Mouse (Mus musculus) forebrain, embryonic 12.5 days (tissue): ENCODE data around the gene Trp53tg5. TPM values are rescaled to one million over a fixed set of nuclear protein-coding genes. Genes with fewer than 3 reads are reported as not detected.

Source experiments
- ATAC-seq: fragments of 200-750 bp; cut with Nextera tagmentation; 2 replicates; pipeline ENCODE4 v1.8.0; 2017; ENCODE audit warnings: moderate TSS enrichment; ENCODE audit not compliant: low FRiP score
- H3K27ac ChIP-seq: fragments of 300-500 bp; sonication (generic); 2 replicates; pipeline ENCODE4 v1.5.1; 2016; ENCODE audit warnings: mild to moderate bottlenecking
- H3K27me3 ChIP-seq: fragments of 300-500 bp; sonication (generic); 2 replicates; pipeline ENCODE4 v1.6.1; 2016; ENCODE audit warnings: mild to moderate bottlenecking
- H3K36me3 ChIP-seq: fragments of 300-500 bp; sonication (generic); replicated peaks from 2 replicates; pipeline ENCODE4 v1.6.1; 2016; ENCODE audit warnings: mild to moderate bottlenecking
- H3K4me1 ChIP-seq: fragments of 300-500 bp; sonication (generic); 2 replicates; pipeline ENCODE4 v1.6.1; 2016
- H3K4me2 ChIP-seq: fragments of 300-500 bp; sonication (generic); 2 replicates; pipeline ENCODE4 v1.6.1; 2016; ENCODE audit warnings: mild to moderate bottlenecking, moderate library complexity
- H3K4me3 ChIP-seq: fragments of 300-500 bp; sonication (generic); replicated peaks from 2 replicates; pipeline ENCODE4 v1.5.1; 2016; ENCODE audit warnings: mild to moderate bottlenecking
- H3K9ac ChIP-seq: fragments of 300-500 bp; sonication (generic); 2 replicates; pipeline ENCODE4 v1.6.1; 2016; ENCODE audit warnings: mild to moderate bottlenecking
- H3K9me3 ChIP-seq: fragments of 300-500 bp; sonication (generic); 2 replicates; pipeline ENCODE4 v1.6.1; 2016
- WGBS: fragments of 180-500 bp; shearing (Covaris S2); methylation state at CpG from one replicate; pipeline ENCODE4 v1.1.7; 2016; 5-methylcytosine and 5-hydroxymethylcytosine counted together
- polyA plus RNA-seq: library from polyadenylated mRNA; unstranded; fragments of >200 nt; fragmentation: Nextera tagmentation; extraction: Ambion mirVana; gene quantifications from 2 replicates; pipeline ENCODE4 v1.2.1, GENCODE M21; 2016

Trp53tg5 gene
- polyA plus RNA-seq = not detected in 2 replicates

DNA sequence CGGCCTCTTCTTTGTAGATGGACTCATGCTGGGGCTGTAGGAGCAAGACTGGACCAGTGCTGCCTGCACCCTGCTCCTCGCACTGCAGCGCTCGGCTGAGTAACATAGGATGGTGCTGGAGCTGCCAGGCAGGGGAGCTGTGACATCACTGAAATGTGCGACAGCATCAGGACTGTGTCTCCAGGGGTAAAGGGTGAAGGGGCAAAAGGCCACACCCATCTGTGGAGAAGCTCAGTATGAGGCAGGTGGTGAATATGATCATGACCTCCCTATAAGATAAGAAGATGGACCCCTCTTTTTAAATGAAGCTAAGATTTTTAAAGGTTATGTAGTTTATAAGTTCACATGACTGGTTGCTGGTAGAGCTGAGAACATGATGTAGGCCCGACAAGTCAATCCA, at the start of gene Trp53tg5:
Gene Trp53tg5, minus strand, starts transcription at position 101 of the 400 bp plus-strand sequence.
- WGBS = 91% methylated on average over 6 of the region's 6 CpGs
- no peak for ATAC-seq
- H3K9ac ChIP-seq = no peak within 1 kb of the TSS

DNA sequence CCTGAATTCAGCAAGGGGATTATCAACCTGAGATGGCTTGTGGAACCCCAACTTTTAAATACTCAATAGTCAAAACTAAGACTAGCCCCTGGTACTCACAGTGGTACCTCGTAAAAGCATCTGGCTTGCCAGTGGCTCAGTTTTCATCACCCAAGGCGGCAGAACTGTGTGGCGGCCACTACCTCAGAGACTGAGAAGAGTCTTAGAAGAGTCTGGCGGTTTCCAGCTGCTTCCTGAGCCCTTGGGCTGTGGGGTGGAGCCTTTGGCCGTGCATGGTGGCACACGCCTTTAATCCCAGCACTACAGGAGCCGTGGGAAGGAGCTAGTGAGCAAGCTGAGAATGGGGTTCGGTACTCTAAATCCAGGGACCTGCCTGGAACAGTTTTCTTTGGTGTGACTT, 48.8 kb upstream of the Trp53tg5 start:
- 27% methylated on average over 8 of the region's 8 CpGs for WGBS
- no peaks in the 10 kb centered on the region for H3K36me3 ChIP-seq

More for the DNA sequence above, at the start of gene Trp53tg5:
- Histone ChIP-seq H3K36me3 (peaks cover 22% of the 10 kb centered on the region), H3K27ac (no peak within 1 kb of the TSS), H3K27me3 (no peaks in the 10 kb centered on the region), H3K4me3 (no peak within 1 kb of the TSS), H3K4me2 (no peak within 1 kb of the TSS), H3K9me3 (no peaks in the 10 kb centered on the region), H3K4me1 (no peaks in the 10 kb centered on the region)

DNA sequence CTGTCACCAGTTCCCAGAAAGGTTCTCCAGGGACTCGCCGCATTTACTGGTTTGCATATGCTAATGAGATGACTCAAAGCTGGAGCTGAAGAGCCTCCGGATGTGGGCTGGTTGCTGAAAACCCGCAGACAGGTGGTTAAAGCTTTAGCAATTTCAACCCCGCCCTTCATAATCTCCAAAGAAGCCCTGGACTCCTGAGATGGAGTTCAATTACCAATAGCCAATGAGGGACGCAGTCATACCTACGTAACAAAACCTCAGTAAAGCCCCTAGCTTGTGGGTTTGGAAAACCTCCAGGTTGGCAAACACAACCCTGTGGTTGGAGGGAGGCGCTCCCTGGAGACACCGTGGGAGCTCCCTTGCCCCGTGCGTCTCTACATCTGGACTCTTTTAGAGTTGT, 48.3 kb upstream of the Trp53tg5 start:
- Histone ChIP-seq H3K9ac (no peak overlapping the region), H3K4me3 (no peak overlapping the region), H3K4me2 (no peak overlapping the region), H3K4me1 (peaks cover 7% of the 10 kb centered on the region; the same call in 1 of the 2 replicates), H3K9me3 (peaks cover 6% of the 10 kb centered on the region), H3K36me3 (no peaks in the 10 kb centered on the region), H3K27ac (no peak overlapping the region), H3K27me3 (no peaks in the 10 kb centered on the region)
- no peak for ATAC-seq
- 22% methylated on average over 11 of the region's 11 CpGs for WGBS

More for the DNA sequence above, 48.8 kb upstream of the Trp53tg5 start:
- Histone ChIP-seq H3K27me3 (no peaks in the 10 kb centered on the region), H3K4me1 (peaks cover 7% of the 10 kb centered on the region; the same call in 1 of the 2 replicates), H3K27ac (no peak overlapping the region), H3K4me2 (no peak overlapping the region), H3K4me3 (no peak overlapping the region), H3K9me3 (peaks cover 7% of the 10 kb centered on the region), H3K9ac (no peak overlapping the region)
- ATAC-seq = no peak

DNA sequence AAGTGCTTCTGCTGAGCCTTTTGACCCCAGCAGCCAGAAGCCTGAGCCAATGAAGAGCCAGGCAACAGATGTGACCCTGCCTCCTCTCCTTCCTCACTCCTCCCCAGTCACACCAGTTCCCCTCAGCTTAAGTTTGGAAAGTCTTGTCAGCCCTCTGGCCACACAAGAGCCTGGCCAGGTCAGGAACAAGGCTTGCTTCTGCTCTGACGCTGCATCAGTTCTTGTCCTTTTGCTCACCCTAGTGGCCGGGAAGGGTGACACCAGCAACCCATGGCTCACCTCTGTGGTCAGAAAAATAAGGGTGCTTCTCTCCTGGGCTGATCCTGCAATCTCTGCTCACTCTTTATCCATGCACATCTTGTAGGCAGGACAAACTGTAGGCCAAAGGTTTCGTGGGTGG, 47.3 kb upstream of the Trp53tg5 start:
- H3K36me3 ChIP-seq = no peaks in the 10 kb centered on the region
- 12% methylated on average over 3 of the region's 3 CpGs for WGBS
- no peak overlapping the region for H3K4me2 ChIP-seq
- H3K27ac ChIP-seq = no peak overlapping the region
- H3K27me3 ChIP-seq = no peaks in the 10 kb centered on the region
- no peak for ATAC-seq
- H3K9me3 ChIP-seq = no peaks in the 10 kb centered on the region
- H3K9ac ChIP-seq = no peak overlapping the region
- no peak overlapping the region for H3K4me3 ChIP-seq
- peaks cover 7% of the 10 kb centered on the region; the same call in 1 of the 2 replicates for H3K4me1 ChIP-seq

DNA sequence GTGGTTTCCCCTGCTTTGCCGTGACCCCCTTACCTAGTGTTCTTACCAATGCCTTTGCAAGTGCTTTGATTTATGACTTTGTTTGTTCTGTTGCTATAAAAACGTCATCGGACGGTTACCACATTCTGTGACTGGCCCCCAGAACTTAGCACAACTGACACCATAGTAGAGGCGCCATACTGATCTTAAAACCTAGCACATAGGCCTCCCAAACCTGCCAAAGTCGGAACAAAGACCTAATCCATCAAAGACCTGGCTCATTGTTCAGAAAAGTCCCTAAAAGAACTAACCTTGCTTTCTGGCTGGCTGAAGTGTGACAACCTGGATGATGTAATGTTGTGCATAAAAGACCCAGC, 45.6 kb upstream of the Trp53tg5 start:
- no peak for ATAC-seq
- H3K27ac ChIP-seq = no peak overlapping the region
- no peak overlapping the region for H3K4me2 ChIP-seq
- 76% methylated on average over 6 of the region's 6 CpGs for WGBS
- H3K36me3 ChIP-seq = no peaks in the 10 kb centered on the region
- H3K9me3 ChIP-seq = no peaks in the 10 kb centered on the region
- H3K27me3 ChIP-seq = no peaks in the 10 kb centered on the region
- peaks cover 7% of the 10 kb centered on the region; the same call in 1 of the 2 replicates for H3K4me1 ChIP-seq
- H3K9ac ChIP-seq = no peak overlapping the region
- H3K4me3 ChIP-seq = no peak overlapping the region

GRCm38 (mm10) chr2:164518266-164519170, 45.0 kb upstream of the Trp53tg5 start:
- no peak for ATAC-seq
- Histone ChIP-seq H3K4me2 (no peak overlapping the region), H3K4me3 (no peak overlapping the region), H3K4me1 (peaks cover 7% of the 10 kb centered on the region; the same call in 1 of the 2 replicates), H3K9me3 (no peaks in the 10 kb centered on the region), H3K36me3 (no peaks in the 10 kb centered on the region), H3K9ac (no peak overlapping the region), H3K27ac (no peak overlapping the region), H3K27me3 (no peaks in the 10 kb centered on the region)
- WGBS = 62% methylated on average over 11 of the region's 11 CpGs

- H3K9ac ChIP-seq = no peak overlapping the region
- no peaks in the 10 kb centered on the region for H3K27me3 ChIP-seq
- H3K36me3 ChIP-seq = no peaks in the 10 kb centered on the region
- 25% methylated on average over 9 of the region's 10 CpGs for WGBS
- no peaks in the 10 kb centered on the region for H3K9me3 ChIP-seq
- no peak for ATAC-seq
- H3K4me2 ChIP-seq = no peak overlapping the region
- H3K4me1 ChIP-seq = peaks cover 7% of the 10 kb centered on the region; the same call in 1 of the 2 replicates
- H3K27ac ChIP-seq = no peak overlapping the region
- no peak overlapping the region for H3K4me3 ChIP-seq
Observed at GRCm38 (mm10) chr2:164517485-164518221, 44.1 kb upstream of the Trp53tg5 start.

- no peaks in the 10 kb centered on the region for H3K9me3 ChIP-seq
- H3K27me3 ChIP-seq = no peaks in the 10 kb centered on the region
- H3K27ac ChIP-seq = no peak overlapping the region
- peaks cover 1% of the 10 kb centered on the region; the same call in 1 of the 2 replicates for H3K4me1 ChIP-seq
- H3K4me2 ChIP-seq = no peak overlapping the region
- whole genome bisulfite sequencing = 90% methylated on average over 11 of the region's 11 CpGs
- H3K9ac ChIP-seq = no peak overlapping the region
- no peak for ATAC-seq
- no peaks in the 10 kb centered on the region for H3K36me3 ChIP-seq
- no peak overlapping the region for H3K4me3 ChIP-seq
Observed at GRCm38 (mm10) chr2:164516592-164516991, 43.1 kb upstream of the Trp53tg5 start.

DNA sequence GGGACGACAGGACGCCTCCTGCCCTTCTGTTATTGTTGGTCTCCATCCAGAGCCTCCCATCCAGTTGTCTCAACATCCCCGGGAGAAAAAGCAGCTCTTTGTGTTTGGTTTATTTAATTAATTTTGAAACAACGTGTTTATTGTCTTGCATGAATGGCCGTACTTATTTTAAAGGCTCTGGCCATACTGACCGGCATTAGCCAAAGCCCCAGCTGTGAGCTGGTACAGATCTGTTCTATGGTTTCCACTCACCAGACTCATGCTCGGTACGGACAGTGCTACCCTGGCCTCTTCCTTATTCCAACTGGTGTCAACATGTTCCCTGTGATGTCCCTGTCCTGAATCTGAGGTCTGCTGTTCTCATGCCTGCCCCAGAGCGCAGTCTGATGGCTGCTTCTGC, 42.4 kb upstream of the Trp53tg5 start:
- H3K9me3 ChIP-seq = no peaks in the 10 kb centered on the region
- H3K4me2 ChIP-seq = no peak overlapping the region
- no peaks in the 10 kb centered on the region for H3K27me3 ChIP-seq
- no peak for ATAC-seq
- H3K9ac ChIP-seq = no peak overlapping the region
- WGBS = 84% methylated on average over 9 of the region's 9 CpGs
- H3K36me3 ChIP-seq = no peaks in the 10 kb centered on the region
- no peak overlapping the region for H3K4me3 ChIP-seq
- no peaks in the 10 kb centered on the region for H3K4me1 ChIP-seq
- no peak overlapping the region for H3K27ac ChIP-seq

DNA sequence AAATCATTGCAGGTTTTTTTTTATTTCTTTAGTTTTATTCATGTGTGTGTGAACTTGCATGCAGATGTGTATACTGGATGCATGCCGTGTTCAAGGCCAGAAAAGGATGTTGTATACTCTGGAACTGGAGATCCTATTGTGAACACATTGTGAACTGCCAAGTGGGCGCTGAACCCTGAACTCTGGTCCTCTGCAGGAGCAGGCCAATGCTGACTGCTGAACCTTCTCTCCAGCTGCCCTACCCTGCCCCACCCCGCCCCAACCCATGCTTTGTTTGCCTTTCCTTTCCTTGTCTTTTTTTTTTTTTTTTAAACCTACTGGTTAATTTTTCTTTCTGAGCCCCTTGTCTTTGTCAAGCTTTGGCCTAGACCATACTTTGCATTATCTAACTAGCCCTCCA, 41.4 kb upstream of the Trp53tg5 start:
- Histone ChIP-seq H3K27me3 (no peaks in the 10 kb centered on the region), H3K4me3 (no peak overlapping the region), H3K4me1 (no peaks in the 10 kb centered on the region), H3K9me3 (no peaks in the 10 kb centered on the region), H3K9ac (no peak overlapping the region), H3K36me3 (no peaks in the 10 kb centered on the region), H3K4me2 (no peak overlapping the region), H3K27ac (no peak overlapping the region)
- ATAC-seq = no peak
- 87% methylated on average over 3 of the region's 3 CpGs for WGBS

DNA sequence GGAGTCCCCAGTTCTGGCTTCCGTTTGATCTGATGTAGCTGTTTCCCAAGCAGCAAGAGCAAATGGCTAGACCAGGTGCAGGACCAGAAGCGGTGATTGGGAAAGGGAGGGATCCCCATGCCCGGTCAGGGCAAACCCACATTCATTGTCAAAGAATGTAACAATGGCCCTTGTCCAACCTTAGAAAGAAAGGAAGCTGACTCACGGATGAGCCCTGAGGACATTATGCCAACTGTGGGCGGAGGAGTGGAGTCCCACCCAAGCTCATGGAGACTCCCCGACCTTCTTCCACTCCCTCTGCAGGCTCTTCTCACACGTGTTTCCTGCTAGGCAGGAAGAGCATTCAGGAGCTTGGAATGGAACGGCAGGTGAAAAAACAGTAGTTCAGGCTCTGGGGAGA, 39.9 kb upstream of the Trp53tg5 start:
- no peaks in the 10 kb centered on the region for H3K4me1 ChIP-seq
- no peak overlapping the region for H3K4me3 ChIP-seq
- H3K9ac ChIP-seq = no peak overlapping the region
- H3K4me2 ChIP-seq = no peak overlapping the region
- H3K27ac ChIP-seq = no peak overlapping the region
- no peaks in the 10 kb centered on the region; the same call in 1 of the 2 replicates for H3K36me3 ChIP-seq
- H3K27me3 ChIP-seq = no peaks in the 10 kb centered on the region
- no peaks in the 10 kb centered on the region for H3K9me3 ChIP-seq
- 79% methylated on average over 8 of the region's 8 CpGs for WGBS
- no peak for ATAC-seq

GRCm38 (mm10) chr2:164512121-164512909, 38.8 kb upstream of the Trp53tg5 start:
- WGBS = 63% methylated on average over 14 of the region's 14 CpGs
- H3K9ac ChIP-seq = no peak overlapping the region

More at GRCm38 (mm10) chr2:164512121-164512909, 38.8 kb upstream of the Trp53tg5 start:
- ATAC-seq = no peak
- Histone ChIP-seq H3K4me3 (no peak overlapping the region), H3K4me1 (no peaks in the 10 kb centered on the region), H3K9me3 (no peaks in the 10 kb centered on the region), H3K27ac (no peak overlapping the region), H3K27me3 (no peaks in the 10 kb centered on the region), H3K4me2 (no peak overlapping the region), H3K36me3 (peaks cover under 1% of the 10 kb centered on the region)
